Mouse (Mus musculus): ENCODE data around the gene AC170998.1. TPM values are rescaled to one million over a fixed set of nuclear protein-coding genes. Genes with fewer than 3 reads are reported as not detected.
"Not testable (repeated sequence)": the region's sequence is repeated elsewhere in the genome, so short reads cannot be mapped to it uniquely, and the experiment has no call there.

Gene AC170998.1
- polyA plus RNA-seq, 2 experiments = 0.06 to 0.74 TPM

DNA sequence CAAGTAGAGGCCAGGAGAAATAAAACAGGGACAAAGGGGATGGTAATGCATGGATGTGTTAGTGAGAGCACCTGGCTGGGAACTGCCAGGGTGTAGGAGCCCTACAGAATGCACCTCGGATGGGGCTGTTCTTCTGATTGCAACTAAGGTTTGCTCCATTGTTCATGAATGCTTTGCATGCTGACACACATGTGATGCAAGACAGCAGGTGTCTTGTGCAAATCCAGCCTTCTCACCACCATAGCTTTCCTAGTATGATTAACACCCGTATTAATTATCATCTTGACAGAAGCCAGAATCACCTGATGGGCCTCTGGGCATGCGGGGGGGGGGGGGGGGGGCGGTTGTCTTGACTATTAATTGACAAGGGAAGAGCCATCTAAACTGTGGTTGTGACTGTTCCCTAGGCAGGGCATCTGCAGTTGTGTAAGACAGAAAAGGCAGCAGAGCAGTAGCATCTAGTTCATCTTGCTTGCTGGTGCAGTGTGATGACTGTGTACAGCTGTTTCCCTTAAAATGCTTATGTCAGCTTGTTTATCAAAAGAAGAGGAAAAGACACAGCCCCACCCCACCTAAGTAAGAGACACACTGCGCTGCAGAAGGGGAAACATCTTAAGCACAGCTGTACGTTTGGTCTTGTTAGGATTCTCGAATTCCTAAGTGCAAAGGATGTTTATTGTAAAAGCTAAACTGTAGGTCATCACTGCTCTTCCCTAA is 9.9 kb upstream of the AC170998.1 start:
- 63% methylated on average over 6 of the region's 7 CpGs for WGBS (ENCODE audit: insufficient replicate concordance)
- ATAC-seq (ENCODE audit: insufficient read depth) (no peak), DNase-seq (ENCODE audit: low read depth in 3 of 3, low spot score in 3 of 3) (no peak)
- Histone ChIP-seq H3K27ac (no peak overlapping the region), H3K4me1 (replicated peaks; ENCODE audit: control insufficient read depth in 2 of 2, insufficient read depth in 2 of 2, low read length in 1 of 2) (peaks cover 0 to 6% of the 10 kb centered on the region in 2 experiments; a peak in 1 of 4 replicates), H3K9me3 (ENCODE audit: control insufficient read depth, low read length) (no peaks in the 10 kb centered on the region), H3K4me3 (ENCODE audit: insufficient read depth in 1 of 2, low read depth in 2 of 2, low read length in 2 of 2) (no peak overlapping the region), H3K4me2 (ENCODE audit: low read depth) (no peak overlapping the region), H3K36me3 (replicated peaks; ENCODE audit: control insufficient read depth, insufficient read depth, low read depth) (peaks cover 38% of the 10 kb centered on the region), H3K9ac (replicated peaks) (no peak overlapping the region), H3K27me3 (ENCODE audit: control insufficient read depth, insufficient read depth, low read length) (no peaks in the 10 kb centered on the region)
- TF ChIP-seq EP300 (IDR thresholded peaks at IDR 0.05; ENCODE audit: low read depth) (no peak), CTCF (IDR thresholded peaks at IDR 0.05; ENCODE audit: low read depth) (no peak)

DNA sequence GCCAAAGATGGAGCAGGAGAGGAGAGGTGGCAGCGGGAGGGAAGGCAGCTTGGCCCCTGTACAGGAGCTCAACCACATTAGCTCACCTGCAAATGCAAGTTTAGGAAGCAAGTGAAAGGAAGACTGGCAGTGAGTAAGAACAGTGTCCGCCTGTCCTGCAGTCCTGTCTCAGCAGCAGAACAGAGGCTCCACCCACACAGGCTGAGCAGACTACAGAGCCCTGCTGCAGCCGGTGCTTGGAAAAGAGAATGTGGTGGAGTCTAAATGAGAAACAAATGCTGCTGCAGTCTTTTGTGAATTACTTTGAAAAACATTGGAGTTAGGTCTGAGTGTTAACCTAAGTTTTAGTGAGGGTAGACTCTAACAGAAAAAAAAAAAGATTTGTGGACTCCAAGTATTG is 8.3 kb upstream of the AC170998.1 start:
- 82% methylated on average over 3 of the region's 3 CpGs for WGBS (ENCODE audit: insufficient replicate concordance)
- Histone ChIP-seq H3K9me3 (ENCODE audit: control insufficient read depth, low read length) (no peaks in the 10 kb centered on the region), H3K27ac (no peak overlapping the region), H3K4me1 (replicated peaks; ENCODE audit: control insufficient read depth in 2 of 2, insufficient read depth in 2 of 2, low read length in 1 of 2) (peaks cover 0 to 2% of the 10 kb centered on the region in 2 experiments; a peak in 1 of 4 replicates), H3K9ac (replicated peaks) (no peak overlapping the region), H3K36me3 (replicated peaks; ENCODE audit: control insufficient read depth, insufficient read depth, low read depth) (peaks cover 41% of the 10 kb centered on the region), H3K4me2 (ENCODE audit: low read depth) (no peak overlapping the region), H3K27me3 (ENCODE audit: control insufficient read depth, insufficient read depth, low read length) (no peaks in the 10 kb centered on the region), H3K4me3 (ENCODE audit: insufficient read depth in 1 of 2, low read depth in 2 of 2, low read length in 2 of 2) (no peak overlapping the region)
- DNase-seq (ENCODE audit: low read depth in 3 of 3, low spot score in 3 of 3) = no peak
- ATAC-seq (ENCODE audit: insufficient read depth) = no peak
- TF ChIP-seq CTCF (IDR thresholded peaks at IDR 0.05; ENCODE audit: low read depth) = no peak
- no peak for TF ChIP-seq EP300 (IDR thresholded peaks at IDR 0.05; ENCODE audit: low read depth)

DNA sequence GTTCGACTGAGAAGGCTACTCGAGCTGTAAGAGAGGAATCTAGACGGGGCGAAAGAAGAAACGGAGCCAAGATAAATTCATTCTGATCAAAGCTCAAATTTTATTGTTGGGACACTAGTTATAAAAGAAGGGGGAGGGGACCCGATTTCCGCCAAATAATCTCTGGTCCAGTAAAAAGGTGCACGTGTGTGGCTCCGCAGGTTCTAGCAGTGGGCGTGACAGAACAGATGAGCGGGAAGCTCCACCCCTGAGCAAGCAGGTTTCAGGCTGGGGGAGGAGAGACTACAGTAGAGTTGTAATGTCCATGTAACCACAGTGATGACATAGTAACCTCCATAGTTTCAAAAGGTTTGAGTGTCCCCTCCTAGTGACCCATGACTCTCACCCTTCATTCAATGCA is 1.6 kb downstream of the AC170998.1 start:
- H3K36me3 ChIP-seq (replicated peaks; ENCODE audit: control insufficient read depth, insufficient read depth, low read depth) = peaks cover 74% of the 10 kb centered on the region
- WGBS (ENCODE audit: insufficient replicate concordance) = 84% methylated on average over 11 of the region's 11 CpGs
- DNase-seq (ENCODE audit: low read depth in 3 of 3, low spot score in 3 of 3); H3K9me3 ChIP-seq (ENCODE audit: control insufficient read depth, low read length); H3K27ac ChIP-seq; H3K27me3 ChIP-seq (ENCODE audit: control insufficient read depth, insufficient read depth, low read length); H3K4me1 ChIP-seq (replicated peaks; ENCODE audit: control insufficient read depth in 2 of 2, insufficient read depth in 2 of 2, low read length in 1 of 2); ATAC-seq (ENCODE audit: insufficient read depth); H3K4me3 ChIP-seq (ENCODE audit: insufficient read depth in 1 of 2, low read depth in 2 of 2, low read length in 2 of 2); H3K4me2 ChIP-seq (ENCODE audit: low read depth); H3K9ac ChIP-seq (replicated peaks): not testable (repeated sequence)

DNA sequence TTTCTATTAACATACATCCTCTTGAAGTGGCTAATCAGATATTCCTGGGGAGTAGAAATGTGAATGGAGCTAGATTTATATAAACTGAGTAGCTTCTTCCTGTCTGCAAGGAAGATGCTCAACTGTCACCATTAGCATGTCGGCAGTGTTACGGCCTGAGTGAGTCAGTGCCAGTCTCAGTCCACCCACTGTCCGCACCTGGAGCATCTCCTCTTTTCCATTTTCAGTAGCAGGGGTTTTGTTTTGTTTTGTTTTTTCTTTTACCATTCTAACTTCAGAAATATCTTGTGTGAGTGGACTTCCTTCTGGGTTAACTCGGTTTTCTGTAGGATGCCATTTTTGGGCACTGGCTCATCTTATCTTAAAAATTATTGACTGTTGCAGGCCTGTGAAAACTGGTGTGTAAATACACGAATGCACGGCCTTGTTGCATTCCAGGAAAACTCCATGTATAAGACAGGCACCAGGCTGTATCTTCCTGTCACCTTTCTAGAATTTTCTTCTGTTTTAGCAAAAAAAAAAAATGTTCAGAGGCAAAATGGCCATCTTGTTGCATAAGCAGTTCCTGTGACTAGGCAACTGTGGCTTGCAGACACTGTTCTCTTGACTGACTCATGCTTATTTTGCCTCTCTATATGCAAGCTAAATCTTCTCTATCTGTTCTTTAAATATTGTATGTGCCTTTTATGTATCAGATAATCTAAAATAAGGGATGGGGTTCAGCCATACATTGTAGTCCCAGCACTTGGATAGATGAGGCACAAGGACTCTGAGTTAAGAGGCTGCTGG is 9.6 kb downstream of the AC170998.1 start:
- H3K27ac ChIP-seq = no peak overlapping the region
- H3K9ac ChIP-seq (replicated peaks) = no peak overlapping the region
- TF ChIP-seq EP300 (IDR thresholded peaks at IDR 0.05; ENCODE audit: low read depth) = no peak
- no peak for TF ChIP-seq CTCF (IDR thresholded peaks at IDR 0.05; ENCODE audit: low read depth)
- no peak overlapping the region for H3K4me2 ChIP-seq (ENCODE audit: low read depth)
- DNase-seq (ENCODE audit: low read depth in 3 of 3, low spot score in 3 of 3) = no peak
- H3K36me3 ChIP-seq (replicated peaks; ENCODE audit: control insufficient read depth, insufficient read depth, low read depth) = peaks cover 35% of the 10 kb centered on the region
- 60% methylated on average over 6 of the region's 6 CpGs for WGBS (ENCODE audit: insufficient replicate concordance)
- 0 out of 4 replicates have a peak, but pooled peaks cover 0 to 6% of the 10 kb centered on the region in 2 experiments for H3K4me1 ChIP-seq (replicated peaks; ENCODE audit: control insufficient read depth in 2 of 2, insufficient read depth in 2 of 2, low read length in 1 of 2)
- no peak for ATAC-seq (ENCODE audit: insufficient read depth)
- no peaks in the 10 kb centered on the region for H3K27me3 ChIP-seq (ENCODE audit: control insufficient read depth, insufficient read depth, low read length)
- H3K4me3 ChIP-seq (ENCODE audit: insufficient read depth in 1 of 2, low read depth in 2 of 2, low read length in 2 of 2) = no peak overlapping the region
- no peaks in the 10 kb centered on the region for H3K9me3 ChIP-seq (ENCODE audit: control insufficient read depth, low read length)

DNA sequence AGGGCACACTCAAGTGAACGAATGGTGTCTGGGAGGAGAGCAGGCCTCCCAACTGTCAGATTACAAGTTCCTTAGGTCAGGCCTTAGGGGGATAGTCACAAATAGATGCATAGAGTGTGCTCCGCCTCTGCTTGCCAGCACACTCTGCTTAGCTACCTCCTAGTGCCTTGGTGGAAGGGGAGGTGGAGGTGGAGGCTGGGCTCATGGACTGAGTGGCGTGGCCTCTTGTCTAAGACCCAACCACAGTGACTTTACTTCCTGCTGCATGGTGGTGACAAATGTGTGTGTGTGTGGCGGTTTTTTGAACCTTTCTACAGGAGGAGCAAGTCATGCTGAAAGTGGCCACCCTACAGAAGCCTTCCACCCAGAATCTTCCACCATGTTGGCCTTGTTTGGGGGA is 10.6 kb downstream of the AC170998.1 start:
- H3K27ac ChIP-seq = no peak overlapping the region
- DNase-seq (ENCODE audit: low read depth in 3 of 3, low spot score in 3 of 3) (no peak), ATAC-seq (ENCODE audit: insufficient read depth) (0 out of 2 replicates have a peak, but pooled peaks have one; percentile 13)
- no peaks in the 10 kb centered on the region for H3K9me3 ChIP-seq (ENCODE audit: control insufficient read depth, low read length)
- no peak overlapping the region for H3K4me2 ChIP-seq (ENCODE audit: low read depth)
- H3K36me3 ChIP-seq (replicated peaks; ENCODE audit: control insufficient read depth, insufficient read depth, low read depth) = peaks cover 33% of the 10 kb centered on the region
- no peak overlapping the region for H3K9ac ChIP-seq (replicated peaks)
- 52% methylated on average over 4 of the region's 4 CpGs for WGBS (ENCODE audit: insufficient replicate concordance)
- no peak overlapping the region for H3K4me3 ChIP-seq (ENCODE audit: insufficient read depth in 1 of 2, low read depth in 2 of 2, low read length in 2 of 2)
- TF ChIP-seq EP300 (IDR thresholded peaks at IDR 0.05; ENCODE audit: low read depth) (no peak), CTCF (IDR thresholded peaks at IDR 0.05; ENCODE audit: low read depth) (no peak)
- H3K4me1 ChIP-seq (replicated peaks; ENCODE audit: control insufficient read depth in 2 of 2, insufficient read depth in 2 of 2, low read length in 1 of 2) = 0 out of 4 replicates have a peak, but pooled peaks cover 0 to 6% of the 10 kb centered on the region in 2 experiments
- H3K27me3 ChIP-seq (ENCODE audit: control insufficient read depth, insufficient read depth, low read length) = no peaks in the 10 kb centered on the region

Data from liver, embryonic 14.5 days (tissue).